Mouse (Mus musculus) midbrain, embryonic 10.5 days (tissue): ENCODE measurements around the gene 2310011J03Rik. TPM values are rescaled to one million over a fixed set of nuclear protein-coding genes. Genes with fewer than 3 reads are reported as not detected.

Experiments
- DNase-seq: peaks from one replicate; pipeline ENCODE4 v3.0.0-alpha.2; 2017; ENCODE audit warnings: low spot score
- H3K27ac ChIP-seq: fragments of 300-500 bp; sonication (generic); replicated peaks from 2 replicates; pipeline ENCODE4 v1.5.1; 2016; ENCODE audit warnings: mild to moderate bottlenecking
- H3K27me3 ChIP-seq: fragments of 300-500 bp; sonication (generic); 2 replicates; pipeline ENCODE4 v1.6.1; 2016; ENCODE audit warnings: low read depth, mild to moderate bottlenecking; ENCODE audit not compliant: poor library complexity, severe bottlenecking
- H3K36me3 ChIP-seq: fragments of 300-500 bp; sonication (generic); 2 replicates; pipeline ENCODE4 v1.6.1; 2016; ENCODE audit warnings: mild to moderate bottlenecking, moderate library complexity
- H3K4me1 ChIP-seq: fragments of 300-500 bp; sonication (generic); 2 replicates; pipeline ENCODE4 v1.6.1; 2016
- H3K4me3 ChIP-seq: fragments of 300-500 bp; sonication (generic); 2 replicates; pipeline ENCODE4 v1.5.1; 2016; ENCODE audit warnings: mild to moderate bottlenecking, moderate library complexity
- H3K9me3 ChIP-seq: fragments of 300-500 bp; sonication (generic); replicated peaks from 2 replicates; pipeline ENCODE4 v1.6.1; 2016; ENCODE audit warnings: mild to moderate bottlenecking
- WGBS: fragments of 180-500 bp; shearing (Covaris S2); methylation state at CpG from one replicate; pipeline ENCODE4 v1.1.7; 2016; 5-methylcytosine and 5-hydroxymethylcytosine counted together
- polyA plus RNA-seq: library from polyadenylated mRNA; unstranded; fragments of >200 nt; fragmentation: Nextera tagmentation; extraction: Ambion mirVana; gene quantifications from 2 replicates; pipeline ENCODE4 v1.2.1, GENCODE M21; 2016

Gene 2310011J03Rik
- polyA plus RNA-seq, 1 experiment from 2014 or later = 57.3 TPM

DNA sequence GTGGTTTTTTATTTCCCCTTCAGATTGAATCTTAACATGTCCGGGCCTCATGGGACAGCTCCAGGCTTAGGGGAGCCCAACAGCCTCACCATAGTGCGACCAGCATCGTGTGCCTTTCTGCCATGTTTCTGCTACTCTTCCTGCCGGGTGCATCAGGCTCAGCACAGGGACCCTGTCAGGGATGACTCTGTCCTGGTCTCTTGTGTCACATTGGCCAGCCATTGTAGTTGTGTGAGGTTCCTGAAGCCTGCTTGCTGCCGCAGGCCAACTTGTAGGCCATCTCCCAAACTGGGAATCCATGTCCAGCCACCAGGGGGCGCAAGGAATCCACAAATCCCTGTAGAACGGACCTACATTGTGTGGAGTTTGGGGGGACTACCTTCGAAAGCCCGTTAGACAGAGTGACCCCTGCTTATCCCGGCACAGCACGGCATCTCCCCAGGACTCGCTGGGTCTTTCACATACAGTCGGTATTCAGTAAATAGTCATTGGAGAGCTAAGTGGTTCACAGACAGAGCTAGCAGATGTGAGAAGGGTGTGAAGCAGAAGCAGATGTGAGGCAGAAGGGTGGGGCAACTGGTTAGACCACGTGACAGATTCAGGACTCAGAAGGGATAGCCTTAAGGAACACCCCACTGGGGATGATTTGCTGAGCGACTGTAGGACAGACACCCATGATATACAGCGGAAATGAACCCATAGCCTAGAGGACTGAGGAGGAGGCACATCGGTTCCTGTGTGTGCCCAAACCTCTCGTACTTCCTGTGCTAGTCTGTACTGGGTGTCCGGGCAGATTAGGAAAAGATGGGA, 19.8 kb upstream of the 2310011J03Rik start:
- Histone ChIP-seq H3K27ac (no peak overlapping the region), H3K36me3 (peaks cover 7% of the 10 kb centered on the region), H3K4me3 (peak overlapping the region; percentile 7; the same call in 1 of the 2 replicates), H3K27me3 (peaks cover 82% of the 10 kb centered on the region), H3K9me3 (no peaks in the 10 kb centered on the region), H3K4me1 (peaks cover 46% of the 10 kb centered on the region)
- peak; percentile 88 for DNase-seq
- 24% methylated on average over 19 of the region's 19 CpGs for WGBS

DNA sequence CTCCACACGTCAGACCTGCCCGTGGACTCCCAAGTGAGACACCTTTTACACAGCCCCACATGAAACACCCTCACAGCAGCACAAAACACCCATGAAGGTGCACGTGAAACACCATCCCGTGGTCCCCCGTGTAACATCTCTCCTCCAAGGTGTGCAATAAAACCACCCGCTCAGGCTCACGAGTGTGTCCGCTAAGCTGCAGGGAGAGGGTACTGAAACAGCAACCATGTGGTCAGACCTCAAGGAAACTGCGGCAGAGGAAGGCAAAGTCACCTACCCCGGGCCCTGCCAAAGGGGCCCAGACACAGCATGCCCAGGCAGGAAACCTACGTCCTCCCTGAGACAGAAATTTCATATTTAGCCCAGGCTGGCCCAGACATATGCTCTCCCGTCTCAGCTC, 15.9 kb upstream of the 2310011J03Rik start:
- Histone ChIP-seq H3K36me3 (peaks cover 7% of the 10 kb centered on the region), H3K27me3 (peaks cover 74% of the 10 kb centered on the region), H3K4me1 (peaks cover 26% of the 10 kb centered on the region), H3K4me3 (no peak overlapping the region), H3K27ac (no peak overlapping the region), H3K9me3 (no peaks in the 10 kb centered on the region)
- no peak for DNase-seq
- 93% methylated on average over 12 of the region's 12 CpGs for WGBS

DNA sequence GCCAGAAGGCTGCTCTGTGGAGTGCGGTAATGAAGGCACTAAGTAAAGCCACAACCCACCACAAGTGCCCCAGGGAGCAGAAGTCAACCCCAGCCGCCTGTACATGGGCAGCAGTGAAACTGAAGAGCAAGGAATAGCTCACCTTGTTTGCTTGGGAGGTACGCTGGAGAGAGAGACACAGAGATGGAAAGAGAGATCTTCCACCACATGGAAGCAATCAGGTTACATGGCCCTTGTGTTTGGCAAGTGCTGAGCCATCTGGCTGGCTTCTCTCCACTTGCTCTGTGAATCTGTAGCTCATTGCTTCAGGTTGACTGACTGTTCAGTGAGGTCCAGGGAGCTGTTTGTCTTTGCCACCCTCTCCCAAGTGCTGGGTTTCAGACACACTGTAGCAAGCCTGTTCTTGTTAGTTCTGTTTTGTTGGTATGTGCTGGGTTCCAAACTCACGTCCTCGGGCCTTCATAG, 12.2 kb upstream of the 2310011J03Rik start:
- H3K4me3 ChIP-seq = no peak overlapping the region
- peaks cover 64% of the 10 kb centered on the region for H3K27me3 ChIP-seq

DNA sequence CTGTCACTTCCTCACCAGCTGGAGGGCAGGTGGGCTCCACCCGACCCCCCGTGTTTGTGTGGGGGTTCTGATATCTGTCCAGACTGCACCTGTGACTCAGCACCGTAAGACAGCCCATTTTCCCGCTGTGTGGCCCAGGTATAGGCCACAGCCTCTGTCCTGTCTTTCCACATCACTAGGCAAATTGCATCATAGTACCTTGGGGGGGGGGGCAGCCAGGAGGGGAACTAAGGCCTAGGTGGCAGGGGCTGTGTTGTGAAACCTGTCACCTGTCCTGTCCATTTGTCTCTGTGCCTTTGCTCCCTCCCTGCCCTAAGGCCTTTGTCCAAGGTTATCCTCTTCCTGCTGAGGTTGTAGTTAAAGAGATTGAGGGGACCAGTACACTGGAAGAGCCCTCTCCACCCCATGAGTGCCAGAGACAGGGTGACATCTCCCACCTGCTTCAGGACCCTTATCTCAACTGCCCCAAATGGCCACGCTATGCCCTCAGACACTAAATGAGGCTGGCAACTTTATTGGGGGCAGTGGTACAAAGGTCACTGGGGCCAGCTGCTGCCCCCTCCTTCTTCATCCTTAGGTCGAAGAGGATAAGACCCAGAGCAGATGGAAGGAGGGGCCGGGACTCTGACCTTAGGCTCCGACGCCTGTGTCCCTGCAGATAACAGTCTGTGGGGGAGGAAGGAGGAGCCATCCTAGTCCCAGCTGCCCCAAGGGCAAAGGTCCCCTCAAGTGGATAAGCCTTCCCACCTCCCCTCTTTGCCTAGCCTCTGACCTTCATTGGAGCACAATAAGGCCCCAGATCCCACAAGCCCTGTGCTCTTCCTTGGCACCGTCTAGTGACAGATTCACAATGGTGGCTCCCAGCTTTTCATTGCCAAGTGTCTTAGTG, 11.5 kb upstream of the 2310011J03Rik start:
- H3K27me3 ChIP-seq = peaks cover 67% of the 10 kb centered on the region
- no peaks in the 10 kb centered on the region for H3K9me3 ChIP-seq
- 69% methylated on average over 10 of the region's 10 CpGs for WGBS
- peaks cover 40% of the 10 kb centered on the region for H3K4me1 ChIP-seq
- H3K36me3 ChIP-seq = peaks cover 7% of the 10 kb centered on the region
- peak overlapping the region; percentile 49; the same call in 1 of the 2 replicates for H3K27ac ChIP-seq
- DNase-seq = no peak
- H3K4me3 ChIP-seq = no peak overlapping the region

More for the DNA sequence above, 12.2 kb upstream of the 2310011J03Rik start:
- H3K9me3 ChIP-seq = no peaks in the 10 kb centered on the region
- WGBS = 81% methylated on average over 5 of the region's 5 CpGs
- 0 out of 2 replicates have a peak overlapping the region, but pooled peaks have one; percentile 49 for H3K27ac ChIP-seq
- peaks cover 7% of the 10 kb centered on the region for H3K36me3 ChIP-seq
- H3K4me1 ChIP-seq = peaks cover 40% of the 10 kb centered on the region
- no peak for DNase-seq

DNA sequence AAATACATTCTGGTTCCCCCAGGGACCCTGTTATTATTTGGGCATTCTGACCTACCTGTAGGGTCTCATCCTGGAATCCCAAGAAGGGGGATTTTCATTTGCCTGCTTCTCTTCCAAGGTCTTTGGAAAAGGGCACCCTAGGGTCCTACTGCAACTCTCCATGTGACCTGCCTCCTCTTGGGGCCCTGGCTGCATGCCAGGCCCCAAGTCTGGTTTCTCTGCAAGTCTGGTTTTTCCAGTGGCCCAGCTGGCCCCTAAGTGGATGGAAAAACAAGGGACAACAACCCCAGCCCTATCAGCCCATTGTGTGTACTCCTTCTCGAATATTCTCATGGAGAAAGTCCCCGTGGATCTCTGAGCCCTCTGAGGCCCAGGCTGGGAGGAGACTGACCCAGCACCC, 10.6 kb upstream of the 2310011J03Rik start:
- Histone ChIP-seq H3K36me3 (peaks cover 5% of the 10 kb centered on the region), H3K27ac (no peak overlapping the region; the same call in 1 of the 2 replicates), H3K27me3 (peaks cover 67% of the 10 kb centered on the region), H3K9me3 (no peaks in the 10 kb centered on the region), H3K4me3 (peak overlapping the region; percentile 62), H3K4me1 (peaks cover 40% of the 10 kb centered on the region)
- no peak for DNase-seq
- 87% methylated on average over 2 of the region's 2 CpGs for WGBS

DNA sequence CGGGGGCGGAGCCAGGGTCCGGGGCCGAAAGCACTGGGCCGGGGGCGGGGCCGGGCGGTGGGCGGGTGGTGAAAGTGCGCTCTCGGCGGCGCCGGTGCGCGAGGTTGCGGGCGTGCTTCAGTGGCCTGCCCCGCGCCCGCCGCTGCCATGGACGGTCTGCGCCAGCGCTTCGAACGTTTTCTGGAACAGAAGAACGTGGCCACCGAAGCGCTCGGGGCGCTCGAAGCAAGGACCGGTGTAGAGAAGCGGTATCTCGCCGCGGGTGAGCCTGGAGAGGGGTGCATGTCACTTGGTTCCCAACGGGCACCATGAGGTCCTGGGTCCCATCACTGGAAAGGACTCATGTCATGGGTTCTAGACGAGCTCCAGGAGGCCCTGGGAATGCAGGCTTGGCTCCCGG, 9.7 kb upstream of the 2310011J03Rik start:
- Histone ChIP-seq H3K36me3 (no peaks in the 10 kb centered on the region), H3K27ac (peak overlapping the region; percentile 77), H3K4me3 (peak overlapping the region; percentile 62), H3K4me1 (peaks cover 45% of the 10 kb centered on the region), H3K9me3 (no peaks in the 10 kb centered on the region), H3K27me3 (peaks cover 67% of the 10 kb centered on the region)
- no peak for DNase-seq
- WGBS = 2% methylated on average over 33 of the region's 41 CpGs

DNA sequence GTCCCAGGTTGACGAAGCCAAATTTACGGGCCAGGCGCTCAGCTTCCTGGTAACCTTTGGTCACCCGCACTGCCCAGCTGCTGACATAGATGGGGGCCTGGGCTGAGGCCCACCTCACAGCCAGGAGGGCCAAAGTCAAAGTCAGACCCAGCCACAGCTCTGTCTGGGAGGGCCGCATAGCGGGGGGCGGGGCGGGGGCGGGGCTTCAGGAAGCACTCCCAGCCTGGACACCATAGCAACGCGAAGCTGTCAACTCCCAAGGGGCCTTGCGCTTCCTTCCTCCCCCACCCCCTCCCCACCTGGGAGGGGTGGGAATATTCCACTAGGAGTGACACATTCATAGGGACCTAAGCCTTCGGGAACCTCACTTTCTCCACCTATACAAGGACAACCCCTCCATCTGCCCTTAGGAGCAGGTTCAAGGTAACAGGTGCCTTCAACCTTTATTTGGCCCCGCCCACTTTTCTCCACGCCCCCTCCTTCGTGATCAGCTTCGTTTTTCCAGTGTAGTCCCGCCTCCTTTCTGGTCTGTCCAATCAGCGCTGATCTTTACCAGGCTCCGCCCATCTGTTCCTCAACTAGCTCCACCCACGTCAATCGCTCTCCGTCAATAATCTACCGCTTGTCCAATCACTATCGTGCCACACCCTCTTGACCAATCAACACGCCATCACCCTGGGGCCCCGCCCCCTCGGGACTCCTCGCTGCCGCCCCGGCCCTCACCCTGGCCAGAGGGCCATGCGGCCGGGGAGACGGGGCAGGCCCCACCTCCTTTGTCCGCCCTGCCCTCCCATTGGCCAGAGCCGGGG, 9.1 kb upstream of the 2310011J03Rik start, which contains the start of the genes Pcsk4 and Reep6:
Pcsk4 (minus strand) TSS at position 226 of the 809 bp plus-strand sequence.
Reep6 (plus strand) TSS at position 681 of the 809 bp plus-strand sequence.
- peak; percentile 98 for DNase-seq
- Histone ChIP-seq H3K4me1 (peaks cover 50% of the 10 kb centered on the region), H3K36me3 (no peaks in the 10 kb centered on the region), H3K27ac (peak within 1 kb of the TSS; percentile 77), H3K9me3 (no peaks in the 10 kb centered on the region), H3K27me3 (peaks cover 67% of the 10 kb centered on the region), H3K4me3 (peak within 1 kb of the TSS; percentile 62)
- 4% methylated on average over 36 of the region's 36 CpGs for WGBS

DNA sequence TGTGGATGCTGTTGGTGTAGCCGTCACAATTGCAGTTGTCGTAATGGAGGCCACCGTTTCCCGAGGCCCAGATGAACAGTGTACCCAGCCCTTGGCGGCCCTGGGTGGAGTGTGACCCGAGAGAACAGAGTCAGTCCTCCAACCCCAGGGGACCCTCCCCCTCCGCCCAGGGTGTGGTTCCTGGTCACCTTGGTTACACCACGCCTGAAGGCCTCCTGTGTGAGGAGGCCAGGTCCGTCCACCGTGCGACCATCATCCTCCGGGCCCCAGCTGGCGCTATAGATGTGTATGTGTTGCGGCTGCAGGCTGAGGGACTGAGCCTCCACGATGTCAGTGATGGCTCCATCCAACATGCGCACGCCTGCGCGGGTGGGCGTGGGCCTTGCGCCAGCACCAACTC, 4.7 kb upstream of the 2310011J03Rik start:
- Histone ChIP-seq H3K4me3 (peak overlapping the region; percentile 20), H3K4me1 (peaks cover 56% of the 10 kb centered on the region), H3K27ac (no peak overlapping the region), H3K9me3 (no peaks in the 10 kb centered on the region), H3K36me3 (no peaks in the 10 kb centered on the region), H3K27me3 (peaks cover 55% of the 10 kb centered on the region)
- 84% methylated on average over 21 of the region's 21 CpGs for WGBS
- DNase-seq = no peak

DNA sequence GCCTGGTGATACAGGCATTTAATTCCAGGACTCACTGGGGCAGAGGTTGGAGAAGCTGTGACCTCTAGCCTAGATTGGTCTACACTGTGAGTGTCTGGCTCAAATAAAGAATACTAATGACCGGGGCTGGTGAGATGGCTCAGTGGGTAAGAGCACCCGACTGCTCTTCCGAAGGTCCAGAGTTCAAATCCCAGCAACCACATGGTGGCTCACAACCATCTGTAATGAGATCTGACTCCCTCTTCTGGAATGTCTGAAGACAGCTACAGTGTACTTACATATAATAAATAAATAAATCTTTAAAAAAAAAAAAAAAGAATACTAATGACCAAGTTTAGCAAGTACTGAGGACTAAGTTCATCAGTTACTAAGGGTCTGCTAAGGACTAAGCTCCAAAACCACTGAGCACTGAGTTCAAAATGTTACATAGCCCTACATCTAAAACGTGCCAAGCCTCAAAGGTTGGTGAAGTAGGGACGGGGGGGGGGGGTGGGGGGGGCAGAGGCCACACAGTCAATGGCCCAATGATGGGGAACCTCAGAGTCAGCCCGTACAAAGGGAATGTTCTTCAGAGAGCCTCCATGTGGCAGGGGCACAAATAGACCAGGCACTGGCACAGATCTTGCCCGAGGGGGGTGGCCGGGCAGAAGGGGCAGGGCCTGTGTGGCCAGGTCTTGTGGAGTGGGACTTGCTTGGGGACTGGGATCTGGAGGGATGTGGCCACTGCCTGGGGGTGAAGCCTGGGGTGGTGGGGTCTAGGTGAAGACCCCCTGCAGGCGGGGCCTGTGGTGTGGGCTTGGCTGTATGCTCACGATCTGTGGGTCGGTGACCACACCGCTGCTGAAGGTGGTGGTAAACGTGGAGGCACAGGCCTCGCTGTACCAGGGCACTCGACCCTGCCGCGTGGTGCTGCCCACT, 4.0 kb upstream of the 2310011J03Rik start:
- peak overlapping the region; percentile 68 for H3K4me3 ChIP-seq
- no peak overlapping the region for H3K27ac ChIP-seq
- H3K4me1 ChIP-seq = peaks cover 56% of the 10 kb centered on the region
- peaks cover 55% of the 10 kb centered on the region for H3K27me3 ChIP-seq
- no peaks in the 10 kb centered on the region for H3K9me3 ChIP-seq
- DNase-seq = no peak
- H3K36me3 ChIP-seq = 0 out of 2 replicates have a peak, but pooled peaks cover under 1% of the 10 kb centered on the region
- WGBS = 79% methylated on average over 17 of the region's 17 CpGs

DNA sequence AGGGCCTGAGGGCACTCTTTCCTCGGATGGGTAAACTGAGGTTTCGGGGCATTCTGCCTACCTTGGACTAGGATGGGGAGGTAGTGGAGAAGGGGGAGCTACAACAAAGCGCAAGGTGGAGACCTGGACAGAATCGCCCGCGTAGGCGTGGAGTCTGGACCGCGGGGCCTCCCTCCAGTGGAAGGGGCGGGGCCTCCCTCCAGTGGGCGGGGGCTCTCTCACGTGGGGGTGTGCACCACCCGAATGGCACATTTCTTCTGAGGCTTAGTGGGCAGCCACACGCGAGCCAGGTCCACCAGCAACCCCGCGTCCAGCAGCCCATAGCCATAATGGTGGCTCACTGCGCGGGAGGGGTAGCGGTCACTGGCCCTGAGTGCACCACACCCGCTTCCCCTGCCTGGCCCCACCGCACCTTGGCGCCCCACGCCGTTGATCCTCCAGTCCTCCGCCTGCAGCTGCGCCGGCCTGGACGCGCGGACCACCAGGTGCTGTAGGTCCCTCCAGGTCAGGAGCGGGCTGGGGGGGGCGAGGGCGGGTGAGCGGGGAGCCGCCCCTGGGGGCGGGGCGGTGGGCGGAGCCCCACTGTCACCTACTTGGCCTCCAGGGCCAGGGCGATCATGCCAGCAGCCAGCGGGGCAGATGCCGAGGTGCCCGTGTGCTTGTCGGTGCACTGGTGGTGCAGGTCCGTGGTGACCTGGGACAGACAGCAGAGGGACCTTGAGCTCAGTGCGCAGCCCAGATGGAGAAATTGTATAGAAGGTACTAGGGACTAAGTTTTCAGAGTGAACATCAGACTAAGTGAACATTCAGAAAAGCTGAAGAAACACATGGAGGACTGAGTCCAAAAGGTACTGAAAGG, 3.2 kb upstream of the 2310011J03Rik start:
- H3K9me3 ChIP-seq = no peaks in the 10 kb centered on the region
- peak overlapping the region; percentile 83 for H3K27ac ChIP-seq
- peak; percentile 56 for DNase-seq
- peaks cover 9% of the 10 kb centered on the region for H3K36me3 ChIP-seq
- whole genome bisulfite sequencing = 2% methylated on average over 46 of the region's 46 CpGs
- peak overlapping the region; percentile 68 for H3K4me3 ChIP-seq
- H3K27me3 ChIP-seq = peaks cover 55% of the 10 kb centered on the region
- peaks cover 57% of the 10 kb centered on the region for H3K4me1 ChIP-seq
